Mouse (Mus musculus) embryo, embryonic 11.5 days (tissue): Measurements from ENCODE around the gene Txnrd2.

Experiments
- DNase-seq: peaks from one replicate; pipeline ENCODE4 v3.0.0-alpha.2; 2012; ENCODE audit warnings: low read depth, low spot score

Txnrd2 gene

DNA sequence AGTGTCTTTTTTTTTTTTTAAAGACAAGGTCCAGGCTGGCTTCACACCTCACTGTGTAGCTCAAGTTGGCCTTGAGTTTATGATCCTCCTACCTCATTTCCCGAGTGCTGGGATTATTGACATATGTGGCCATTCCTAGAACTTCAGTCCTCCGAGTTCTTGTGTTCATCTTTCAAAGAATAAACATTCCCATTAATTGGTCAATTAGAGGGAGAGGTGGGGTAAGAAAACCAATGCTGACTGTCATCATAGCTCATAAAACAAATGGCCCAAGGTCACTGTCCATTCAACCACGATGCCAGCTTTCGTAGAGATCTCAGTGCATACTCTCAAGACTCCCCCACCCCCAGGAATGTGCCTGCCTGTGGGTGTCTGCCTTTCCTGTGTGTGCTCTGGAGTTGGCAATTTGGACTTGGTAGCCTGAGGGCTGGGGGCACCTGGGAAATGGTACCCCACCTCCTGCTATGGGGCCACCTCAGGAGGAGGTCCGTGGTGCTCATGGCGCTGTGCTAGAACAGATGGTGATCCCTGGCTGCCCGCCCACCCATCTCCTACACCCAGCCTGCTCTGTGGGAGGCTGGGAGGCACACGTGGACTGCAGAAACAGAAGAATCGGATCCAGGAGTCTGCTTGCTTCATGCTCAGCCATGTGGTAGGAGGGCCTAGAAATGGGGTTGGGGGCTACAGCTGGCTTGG lies 25.4 kb downstream of the Txnrd2 start:
- no peak for DNase-seq

DNA sequence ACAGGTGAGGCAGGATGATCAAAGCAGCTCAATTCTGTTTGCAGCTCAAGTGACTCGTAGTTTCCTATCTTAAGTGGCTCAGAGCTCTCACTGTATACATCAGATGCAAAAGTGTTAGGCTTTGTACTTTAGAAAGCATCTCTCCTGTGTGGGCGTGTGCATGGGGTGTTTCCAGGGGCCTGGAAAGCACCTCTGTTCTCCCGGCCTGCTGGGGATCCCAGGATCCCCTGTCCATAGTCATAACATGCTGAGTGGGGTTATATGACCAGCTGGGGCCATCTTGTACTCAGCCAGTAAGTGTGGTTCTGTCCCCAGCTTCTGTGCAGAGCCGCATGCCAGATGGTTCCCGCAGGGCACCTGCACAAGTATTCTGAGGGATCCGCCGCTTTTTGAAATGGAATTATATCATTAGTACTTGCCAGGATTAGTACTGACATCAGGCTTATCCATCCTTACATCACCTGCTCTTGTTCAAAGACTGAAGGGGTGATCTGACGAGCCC lies 26.2 kb downstream of the Txnrd2 start:
- no peak for DNase-seq

DNA sequence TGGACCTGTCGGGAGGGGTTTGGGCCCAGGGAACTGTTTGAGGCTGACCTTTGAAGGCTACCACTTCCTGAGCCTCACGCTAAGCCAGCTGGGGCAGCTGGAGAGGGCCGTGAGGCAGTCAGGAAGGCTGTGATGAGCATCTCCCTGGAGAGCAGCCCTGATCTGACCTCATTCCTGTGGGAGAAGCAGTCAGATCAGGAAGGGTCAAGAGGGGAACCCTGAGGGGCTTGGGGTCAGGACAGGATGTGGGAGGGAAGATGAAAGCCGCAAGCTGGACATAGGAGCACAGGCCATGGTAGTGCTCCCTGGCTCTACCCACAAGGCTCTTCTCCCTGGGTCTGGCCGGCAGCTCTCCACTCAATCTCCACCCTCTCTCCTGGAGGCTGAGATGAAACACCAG lies 27.7 kb downstream of the Txnrd2 start:
- no peak for DNase-seq

DNA sequence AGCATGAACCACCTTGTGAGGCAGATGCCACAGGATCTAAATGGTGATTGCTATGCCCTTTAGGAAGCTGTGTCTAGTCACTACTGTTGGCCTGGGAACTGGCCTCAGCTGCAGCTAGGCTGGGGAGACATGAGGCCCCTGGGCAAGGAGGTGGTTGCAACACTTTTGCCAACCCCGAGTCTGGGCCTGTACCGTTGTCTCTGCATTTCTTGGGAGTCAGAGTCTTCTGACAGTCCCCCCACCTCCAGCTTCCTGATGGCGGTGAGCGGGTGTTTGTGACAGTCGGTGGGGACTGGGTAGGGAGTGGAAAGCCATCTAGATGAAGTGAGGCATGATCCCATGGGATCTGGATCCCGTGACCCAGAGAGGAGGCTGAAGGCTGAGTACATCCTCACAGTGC lies 29.2 kb downstream of the Txnrd2 start:
- no peak for DNase-seq

DNA sequence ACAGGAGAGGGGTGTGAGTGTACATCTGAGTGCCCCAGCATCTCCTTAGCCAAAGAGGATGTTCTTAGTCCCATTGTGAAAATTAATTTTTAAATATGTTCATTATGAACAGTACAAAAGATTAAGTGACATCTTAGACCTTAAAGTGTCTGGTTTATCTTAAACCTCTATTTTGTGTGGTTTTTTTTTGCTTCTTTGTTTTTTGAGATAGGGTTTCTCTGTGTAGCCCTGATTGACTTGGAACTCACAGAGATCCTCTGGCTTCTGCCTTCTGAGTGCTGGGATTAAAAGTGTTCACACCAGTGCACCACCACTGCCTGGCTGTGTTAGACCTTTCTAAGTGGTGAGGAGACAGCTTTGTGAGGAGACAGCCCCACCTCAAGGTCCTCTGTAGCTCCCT lies 32.5 kb downstream of the Txnrd2 start:
- no peak for DNase-seq

DNA sequence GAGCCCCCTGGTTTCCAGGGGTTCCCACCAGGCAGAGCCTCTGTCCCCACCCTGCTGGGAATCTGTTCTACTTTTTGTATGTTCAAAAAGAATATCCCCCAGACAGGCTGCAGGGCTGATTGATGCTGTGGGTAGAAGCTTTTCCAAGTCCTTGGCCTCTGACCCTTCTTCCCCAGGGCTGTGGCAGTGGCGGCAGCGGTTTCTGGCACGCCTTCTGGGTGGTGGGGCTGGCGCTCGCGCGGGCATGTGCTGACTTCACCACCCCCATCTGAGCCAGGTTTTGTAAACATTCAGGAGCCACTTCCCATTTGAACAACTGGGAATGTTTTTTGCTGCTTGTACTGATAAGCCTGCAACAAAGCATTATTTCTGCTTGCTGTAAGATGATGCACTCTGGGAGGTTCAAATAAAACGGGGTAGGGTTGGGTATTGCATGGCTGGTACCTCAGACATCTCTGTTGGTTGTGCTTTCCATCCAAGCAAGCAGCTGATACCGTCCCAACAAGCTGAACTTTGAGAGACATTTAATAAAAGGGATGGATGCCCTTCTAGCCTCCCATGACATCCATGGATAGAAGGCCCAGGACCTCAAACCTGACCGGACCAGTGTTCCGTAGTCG lies 33.3 kb downstream of the Txnrd2 start:
- no peak for DNase-seq

DNA sequence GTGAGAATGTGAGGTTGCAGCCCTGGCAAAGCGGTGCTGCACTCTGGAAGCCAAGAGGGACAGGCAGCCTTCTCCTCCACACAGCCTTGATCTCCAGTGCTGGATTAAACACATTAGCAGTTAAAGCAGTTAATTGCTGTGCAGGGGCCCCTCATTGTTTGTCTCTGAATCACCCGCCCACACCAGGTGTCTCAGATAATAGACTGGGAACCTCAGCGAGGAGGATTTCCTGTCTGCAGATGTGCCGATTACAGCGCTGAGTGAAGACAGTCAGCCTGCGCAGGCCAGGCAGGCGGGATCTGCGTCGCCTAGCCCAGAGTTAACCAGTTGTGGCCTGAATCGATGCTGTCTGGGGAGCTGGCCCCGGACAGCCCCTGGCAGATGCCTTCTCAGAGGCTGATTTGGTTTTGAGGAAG lies 33.8 kb downstream of the Txnrd2 start:
- peak; percentile 49 for DNase-seq

DNA sequence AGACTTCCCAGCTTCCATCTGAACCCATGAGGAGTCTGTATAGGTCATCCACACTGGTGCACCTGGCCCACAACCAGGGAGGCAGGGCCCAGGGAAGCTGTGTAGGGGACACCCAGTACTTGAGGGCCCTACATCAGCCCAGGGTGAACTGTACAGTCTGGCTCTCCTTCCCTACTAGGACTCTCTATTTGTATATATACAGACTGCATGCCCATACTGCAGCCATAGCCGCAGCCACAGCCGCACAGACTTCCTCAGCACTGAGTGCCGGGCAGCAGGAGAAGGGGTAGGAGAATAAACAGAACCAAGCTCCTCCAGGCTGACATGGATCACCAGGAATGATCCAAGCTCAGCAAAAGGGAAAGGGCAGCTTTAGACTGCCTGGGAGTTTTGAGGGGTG lies 34.6 kb downstream of the Txnrd2 start:
- DNase-seq: no peak

DNA sequence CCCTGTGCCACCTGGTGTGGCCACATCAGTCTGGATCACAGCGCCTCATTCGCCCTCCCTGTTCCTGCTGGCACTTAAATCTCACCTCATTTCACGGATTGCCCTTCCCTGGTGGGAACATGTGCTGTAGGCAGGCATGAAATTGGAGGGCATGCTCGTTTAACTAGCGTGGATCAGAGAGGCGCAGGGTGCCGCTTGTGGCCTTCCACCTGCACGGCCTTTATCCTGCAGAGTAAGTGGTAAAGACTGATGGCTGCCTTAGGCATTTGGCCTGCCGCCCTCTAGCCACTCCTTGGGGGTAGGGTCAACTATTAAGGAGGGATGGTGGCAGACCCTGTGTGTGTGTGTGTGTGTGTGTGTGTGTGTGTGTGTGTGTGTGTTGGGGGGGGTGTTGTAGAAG lies 35.8 kb downstream of the Txnrd2 start:
- DNase-seq: no peak

DNA sequence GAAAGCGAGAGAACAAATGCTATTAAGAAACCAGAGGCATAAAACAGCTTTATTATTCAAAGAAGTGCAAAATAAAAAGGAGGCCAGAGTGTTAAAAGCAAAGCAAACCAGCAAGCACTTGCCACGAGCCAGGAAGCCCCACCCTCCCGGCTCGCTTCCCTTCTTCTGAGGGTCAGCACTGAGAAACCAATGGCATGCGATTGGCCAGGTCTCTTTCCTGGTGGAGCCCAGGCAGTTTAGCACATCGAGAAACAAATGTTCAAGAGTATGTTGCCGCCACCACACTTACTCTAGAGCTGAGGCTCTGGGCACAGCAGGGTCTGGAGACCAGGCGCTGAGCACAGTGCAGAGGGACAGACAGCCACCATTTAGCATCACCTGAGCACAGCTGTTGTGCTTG lies 36.4 kb downstream of the Txnrd2 start:
- no peak for DNase-seq

DNA sequence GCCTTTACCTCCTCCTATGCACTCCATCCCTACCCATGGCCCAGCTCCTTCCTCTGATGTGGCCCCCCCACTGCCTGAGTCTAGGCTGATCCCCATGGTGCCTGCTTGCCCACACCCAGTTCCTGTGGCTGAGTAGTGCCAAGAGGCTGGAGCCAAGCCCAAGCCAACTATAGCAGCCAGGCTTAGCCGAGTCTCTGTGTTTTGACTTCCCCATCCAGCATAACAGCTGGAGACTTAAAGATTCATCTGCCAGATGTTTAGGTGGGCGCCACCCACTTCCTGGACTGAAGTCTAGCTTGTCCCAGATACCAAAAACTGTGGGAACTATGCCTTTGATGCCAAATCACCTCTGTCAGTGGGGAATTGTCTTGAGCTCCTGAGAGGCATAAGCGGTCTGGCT lies 38.1 kb downstream of the Txnrd2 start:
- DNase-seq: no peak

DNA sequence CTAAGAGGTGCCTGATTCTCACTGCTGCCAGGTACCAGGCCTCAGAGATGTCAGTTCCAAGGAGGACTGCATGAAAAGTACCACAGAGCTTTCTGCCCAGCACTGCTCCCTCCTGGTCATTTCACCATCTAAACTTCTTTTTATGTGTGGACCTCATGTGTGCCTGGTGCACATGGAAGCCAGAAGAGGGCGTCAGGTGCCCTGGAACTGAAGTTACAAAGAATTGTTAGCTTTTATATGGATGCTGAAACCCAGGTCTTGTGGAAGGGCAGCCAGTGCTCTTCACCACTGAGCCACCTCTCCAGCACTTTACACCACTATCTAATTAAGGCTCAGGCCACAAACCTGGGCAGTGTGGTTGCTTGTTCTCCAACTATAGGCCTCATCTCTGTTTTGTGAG lies 44.6 kb downstream of the Txnrd2 start:
- no peak for DNase-seq

DNA sequence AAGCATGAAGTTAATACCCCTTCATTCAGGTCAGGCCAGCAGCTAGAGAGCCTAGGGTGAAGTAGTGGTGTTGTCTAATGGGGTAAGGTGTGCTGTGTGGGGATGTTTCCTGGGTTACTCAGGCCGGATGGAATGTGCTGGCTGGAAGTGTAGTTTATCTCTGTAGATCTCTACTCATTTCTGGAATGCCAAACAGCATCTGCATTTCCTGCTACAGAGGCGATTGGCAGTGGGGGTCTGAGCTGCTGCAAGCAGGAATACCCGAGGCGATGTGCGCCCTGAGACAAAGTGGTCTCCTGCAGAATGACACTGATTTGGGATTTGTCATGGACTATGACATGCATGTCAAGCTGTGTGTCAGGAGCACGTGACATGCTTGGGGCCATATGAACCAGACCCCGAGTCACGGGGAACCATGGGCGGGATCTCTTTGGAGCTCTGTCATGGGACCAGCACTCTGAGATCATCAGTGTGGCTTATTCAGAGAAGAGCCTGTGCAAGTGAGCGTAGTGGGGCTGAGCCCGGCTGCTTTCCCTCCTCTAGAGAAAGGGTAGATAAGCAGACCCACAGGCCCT lies 45.3 kb downstream of the Txnrd2 start:
- DNase-seq: no peak

DNA sequence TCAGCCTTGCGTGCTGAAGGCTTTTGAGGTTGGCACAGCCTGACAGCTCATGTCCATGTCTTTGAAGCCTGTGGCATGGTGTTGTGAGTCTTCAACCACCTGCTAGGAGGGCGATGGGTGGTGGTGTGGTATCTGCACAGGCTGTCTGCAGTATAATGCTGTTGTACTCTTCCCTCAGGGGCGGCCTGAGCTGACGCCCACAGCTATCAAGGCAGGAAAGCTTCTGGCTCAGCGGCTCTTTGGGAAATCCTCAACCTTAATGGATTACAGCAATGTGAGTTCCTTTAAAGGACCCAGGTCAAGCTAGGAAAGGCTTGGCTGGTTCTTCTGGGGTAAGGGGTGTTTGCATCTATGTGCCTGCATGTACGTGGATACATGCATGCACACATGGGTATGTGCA lies 45.8 kb downstream of the Txnrd2 start:
- DNase-seq: no peak

DNA sequence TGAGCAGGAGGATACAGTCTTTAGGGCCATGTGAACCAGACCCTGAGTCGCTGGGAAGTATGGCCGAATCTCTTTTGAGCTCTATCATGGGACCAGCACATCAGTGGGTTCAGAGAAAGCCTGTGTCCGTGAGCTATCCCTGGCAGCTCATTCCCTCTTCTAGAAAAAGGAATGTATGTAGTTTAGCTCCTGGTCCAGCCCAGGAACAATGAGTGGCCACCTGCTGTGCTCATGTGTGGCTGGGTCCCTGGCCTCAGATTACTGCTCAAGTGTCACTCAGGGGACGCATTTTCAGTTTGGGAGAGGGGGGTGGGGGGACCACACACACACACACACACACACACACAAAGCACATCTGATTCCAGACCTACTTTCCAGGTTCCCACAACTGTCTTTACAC lies 46.2 kb downstream of the Txnrd2 start:
- DNase-seq: no peak

DNA sequence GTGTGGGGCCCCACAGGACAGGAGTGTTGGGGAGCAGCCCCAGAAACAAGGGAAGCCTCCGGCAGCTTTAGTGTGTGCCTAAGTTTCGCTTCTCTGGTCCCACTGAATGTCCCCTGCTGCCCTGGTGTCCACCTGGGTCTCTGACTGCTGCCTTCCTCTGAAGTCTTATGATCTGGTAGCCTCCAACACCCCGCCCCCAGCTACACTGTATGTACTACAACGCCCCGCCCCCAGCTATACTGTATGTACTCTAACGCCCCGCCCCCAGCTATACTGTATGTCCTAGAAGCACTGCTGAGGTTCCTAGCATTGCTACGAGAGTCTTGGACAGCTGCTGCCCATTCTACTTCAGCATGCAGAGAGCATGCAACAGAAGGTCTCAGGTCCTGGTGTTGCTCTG lies 46.8 kb downstream of the Txnrd2 start:
- no peak for DNase-seq

DNA sequence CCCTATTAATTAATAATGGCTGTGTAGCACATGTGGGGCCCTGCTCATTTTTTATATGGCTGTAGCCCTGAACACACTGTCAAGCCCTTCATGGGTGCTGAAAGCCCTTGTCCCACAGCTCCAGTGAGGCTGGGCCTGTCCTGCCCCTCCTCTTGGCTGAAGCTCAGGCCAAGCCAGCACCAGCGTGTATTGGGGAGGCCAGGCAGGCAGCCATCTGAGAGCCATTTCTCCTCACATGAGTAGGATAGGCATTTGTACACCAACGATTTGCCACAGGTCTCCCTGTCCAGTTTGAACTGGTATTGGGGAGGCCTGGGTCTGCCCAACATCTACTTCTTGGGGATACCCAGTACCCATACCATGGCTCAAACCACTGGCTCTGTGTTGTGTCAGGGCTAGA lies 47.8 kb downstream of the Txnrd2 start:
- no peak for DNase-seq

DNA sequence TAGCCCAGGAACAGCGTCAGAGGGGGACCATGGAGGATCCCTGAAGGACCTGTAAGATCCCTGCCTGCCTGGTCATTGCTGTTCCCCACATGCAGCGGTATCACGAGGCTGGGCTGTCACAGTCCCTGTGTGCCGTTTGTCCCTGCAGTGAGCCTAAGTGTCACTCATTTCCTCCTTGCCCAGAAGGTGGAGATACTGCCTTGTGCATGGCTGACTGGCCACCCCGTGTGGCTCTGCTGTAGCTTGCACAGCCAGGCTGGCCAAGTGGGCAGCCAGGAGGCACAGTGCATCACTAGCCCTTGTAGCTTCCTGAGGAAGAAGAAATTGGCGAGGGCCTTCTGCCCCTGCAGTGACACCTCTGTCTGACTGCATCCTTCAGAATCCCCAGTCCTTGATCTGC lies 51.8 kb downstream of the Txnrd2 start:
- DNase-seq: no peak

DNA sequence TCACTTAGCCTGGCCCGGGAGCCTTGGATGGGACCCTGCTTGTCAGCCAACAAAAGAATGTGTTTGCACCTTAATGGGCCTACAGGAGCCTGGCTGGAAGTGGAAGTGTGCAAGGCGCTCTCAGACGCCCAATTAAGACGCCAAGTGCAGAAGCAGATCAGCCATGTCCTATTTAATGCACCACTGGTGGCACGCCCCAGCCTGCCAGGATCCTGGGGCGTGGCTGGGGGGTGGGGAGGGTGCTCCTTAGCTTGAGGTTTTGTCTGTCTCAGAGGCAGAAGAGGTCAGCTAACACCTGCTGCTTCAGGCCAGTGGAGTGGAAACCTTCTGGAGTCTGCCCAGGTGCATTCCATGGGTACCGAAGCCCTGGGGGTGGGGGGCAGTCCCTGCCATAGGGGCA lies 53.5 kb downstream of the Txnrd2 start:
- DNase-seq: no peak

DNA sequence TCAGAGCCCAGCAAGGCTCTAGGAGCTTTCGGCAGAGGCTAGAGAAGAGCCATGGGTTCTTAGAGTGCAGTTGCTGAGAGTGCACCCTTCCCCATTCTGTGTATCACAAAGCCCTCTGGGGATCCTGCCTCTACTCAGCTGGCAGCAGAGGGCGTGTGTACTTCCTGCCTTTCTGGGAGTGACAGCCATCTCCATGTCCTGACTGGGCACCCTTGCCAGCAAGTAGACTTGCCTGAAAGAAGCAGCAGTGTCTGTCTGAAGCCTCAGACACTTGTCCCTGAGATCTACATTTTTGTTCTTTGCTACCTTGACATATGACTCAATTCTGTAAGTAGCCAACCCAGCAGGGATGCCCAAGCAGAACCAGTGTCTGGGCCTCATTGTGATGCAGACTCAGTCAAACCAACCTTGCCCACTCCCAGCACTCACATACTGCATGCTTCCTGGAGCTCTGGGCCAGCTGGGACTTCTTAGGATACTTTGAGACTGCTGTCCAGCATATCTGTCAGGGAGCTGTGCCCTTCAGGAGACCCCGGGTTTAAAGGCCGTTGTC lies 54.8 kb downstream of the Txnrd2 start:
- no peak for DNase-seq

DNA sequence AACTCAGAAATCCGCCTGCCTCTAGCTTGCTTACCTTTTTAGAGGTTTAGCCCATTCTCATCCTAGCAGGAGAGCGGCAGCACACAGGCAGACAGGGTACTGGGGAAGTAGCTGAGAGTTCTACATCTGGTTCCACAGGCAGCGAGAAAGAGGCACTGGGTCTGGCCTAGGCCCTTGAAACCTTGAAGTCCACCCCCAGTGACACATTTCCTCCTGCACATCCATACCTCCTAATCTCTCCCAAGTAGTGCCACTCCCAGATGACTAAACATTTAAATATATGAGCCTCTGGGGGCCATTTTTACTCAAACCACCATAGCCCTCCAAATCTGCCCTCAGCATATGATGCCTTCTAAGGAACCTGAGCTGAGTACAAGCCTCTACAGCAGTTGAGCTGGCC lies 56.2 kb downstream of the Txnrd2 start:
- DNase-seq: no peak

DNA sequence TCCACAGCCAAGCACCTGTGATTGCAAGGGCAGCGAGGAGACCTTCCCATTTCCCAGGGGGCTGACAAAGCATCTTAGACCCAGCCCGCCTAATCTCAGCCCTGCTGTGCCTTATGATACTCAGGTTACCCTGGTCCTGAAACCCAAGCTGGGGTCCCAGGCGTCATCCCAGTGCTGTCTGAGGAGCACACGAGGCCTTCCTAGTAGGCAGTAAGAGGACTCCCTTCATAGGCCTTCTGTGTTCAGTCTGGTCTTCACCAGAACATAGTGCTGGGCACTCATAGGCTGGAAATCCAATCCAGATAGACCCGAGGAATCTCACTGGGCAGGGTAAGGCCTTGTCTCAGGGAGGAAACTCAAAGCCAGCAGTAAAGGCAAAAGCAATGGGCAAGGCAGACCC lies 57.7 kb downstream of the Txnrd2 start:
- no peak for DNase-seq

DNA sequence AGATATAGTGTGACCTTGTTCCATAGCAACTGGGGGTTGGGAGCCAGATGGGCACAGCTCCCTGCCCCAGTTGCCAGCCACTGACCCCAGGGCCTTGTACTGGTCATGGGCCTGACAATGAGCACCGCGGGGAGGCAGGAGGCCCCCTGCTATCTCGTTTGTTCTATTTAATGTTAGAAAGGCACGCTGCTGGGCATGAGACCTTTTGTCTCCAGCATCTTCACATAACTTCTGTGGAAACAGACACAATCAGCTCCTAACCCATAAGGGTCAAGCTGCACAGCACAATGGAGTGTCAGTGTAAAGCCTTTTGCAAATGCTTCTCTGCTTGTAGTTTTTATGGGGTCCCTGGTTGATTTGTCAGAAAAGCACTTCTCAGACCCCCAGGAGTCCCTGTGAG lies 58.2 kb downstream of the Txnrd2 start:
- no peak for DNase-seq
